Mouse (Mus musculus): Measurements from ENCODE around the gene 4933427I04Rik. TPM values are rescaled to one million over a fixed set of nuclear protein-coding genes. Genes with fewer than 3 reads are reported as not detected.

The 4933427I04Rik gene
- polyA plus RNA-seq, 1 experiment from 2014 or later: 0.09 TPM

DNA sequence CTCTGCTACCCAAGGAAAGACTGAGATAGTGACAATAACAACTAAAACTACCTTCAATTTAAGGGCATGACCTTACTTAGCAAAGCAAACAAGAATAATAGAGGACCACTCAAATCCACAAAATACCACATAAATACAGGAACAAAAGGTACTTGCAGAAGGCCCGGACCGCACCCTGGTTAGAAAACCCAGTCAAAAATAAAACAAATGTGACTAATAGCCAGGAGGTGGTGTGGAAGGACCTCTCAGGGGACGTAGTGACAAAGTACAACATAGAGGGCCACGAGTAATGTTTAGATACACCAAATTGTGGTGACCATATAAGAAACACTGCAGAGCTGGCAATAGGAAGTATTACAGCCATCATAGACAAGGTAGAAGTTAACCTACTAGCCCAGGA is 34.8 kb downstream of the 4933427I04Rik start:
- no peaks in the 10 kb centered on the region for H3K27me3 ChIP-seq
- H3K4me3 ChIP-seq (replicated peaks): no peak overlapping the region
- no peak overlapping the region for H3K9ac ChIP-seq
- H3K27ac ChIP-seq (replicated peaks): no peak overlapping the region
- no peaks in the 10 kb centered on the region for H3K9me3 ChIP-seq (replicated peaks)
- WGBS: 85% methylated on average over 4 of the region's 4 CpGs
- H3K4me1 ChIP-seq: no peaks in the 10 kb centered on the region
- H3K4me2 ChIP-seq (replicated peaks): no peak overlapping the region
- no peaks in the 10 kb centered on the region for H3K36me3 ChIP-seq
- no peak for ATAC-seq (ENCODE audit: insufficient number of reproducible peaks, low FRiP score, low TSS enrichment, low read depth)

- 12% methylated on average over 5 of the region's 5 CpGs for WGBS
- ATAC-seq (ENCODE audit: insufficient number of reproducible peaks, low FRiP score, low TSS enrichment, low read depth): no peak
These were observed 39.2 kb downstream of the 4933427I04Rik start for GRCm38 (mm10) chr4:123898696-123899095.

DNA sequence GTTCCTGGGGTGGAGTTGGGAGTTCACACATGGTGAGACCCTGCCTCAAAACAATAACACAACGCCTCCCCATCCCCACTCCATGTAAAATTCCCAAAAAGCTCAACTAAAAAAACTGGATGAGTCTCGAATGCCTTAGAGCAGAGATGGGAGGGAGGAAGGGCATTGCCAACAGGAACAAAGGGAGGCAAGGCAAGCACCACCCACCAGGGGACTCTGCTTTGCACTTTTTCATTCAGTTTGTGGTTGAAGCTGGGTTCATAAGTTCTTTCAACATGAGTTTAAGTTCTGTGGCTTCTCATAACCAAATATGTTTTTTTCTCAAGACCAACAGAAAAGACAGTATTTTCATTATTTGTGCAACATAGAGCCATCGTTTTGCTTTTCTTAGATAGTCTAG is 44.0 kb downstream of the 4933427I04Rik start:
- Histone ChIP-seq H3K4me2 (replicated peaks) (no peak overlapping the region), H3K27ac (replicated peaks) (no peak overlapping the region), H3K9me3 (replicated peaks) (no peaks in the 10 kb centered on the region), H3K9ac (no peak overlapping the region), H3K4me3 (replicated peaks) (no peak overlapping the region), H3K4me1 (peaks cover 12% of the 10 kb centered on the region; the same call in 1 of the 2 replicates), H3K27me3 (no peaks in the 10 kb centered on the region), H3K36me3 (no peaks in the 10 kb centered on the region)
- WGBS: 72% methylated on average over 3 of the region's 3 CpGs
- ATAC-seq (ENCODE audit: insufficient number of reproducible peaks, low FRiP score, low TSS enrichment, low read depth): no peak

More at GRCm38 (mm10) chr4:123898696-123899095, 39.2 kb downstream of the 4933427I04Rik start:
- no peak overlapping the region for H3K4me3 ChIP-seq (replicated peaks)
- no peaks in the 10 kb centered on the region for H3K9me3 ChIP-seq (replicated peaks)
- no peaks in the 10 kb centered on the region for H3K27me3 ChIP-seq
- no peak overlapping the region for H3K27ac ChIP-seq (replicated peaks)
- no peaks in the 10 kb centered on the region for H3K36me3 ChIP-seq
- H3K4me1 ChIP-seq: peaks cover under 1% of the 10 kb centered on the region; the same call in 1 of the 2 replicates
- H3K9ac ChIP-seq: no peak overlapping the region
- no peak overlapping the region for H3K4me2 ChIP-seq (replicated peaks)

DNA sequence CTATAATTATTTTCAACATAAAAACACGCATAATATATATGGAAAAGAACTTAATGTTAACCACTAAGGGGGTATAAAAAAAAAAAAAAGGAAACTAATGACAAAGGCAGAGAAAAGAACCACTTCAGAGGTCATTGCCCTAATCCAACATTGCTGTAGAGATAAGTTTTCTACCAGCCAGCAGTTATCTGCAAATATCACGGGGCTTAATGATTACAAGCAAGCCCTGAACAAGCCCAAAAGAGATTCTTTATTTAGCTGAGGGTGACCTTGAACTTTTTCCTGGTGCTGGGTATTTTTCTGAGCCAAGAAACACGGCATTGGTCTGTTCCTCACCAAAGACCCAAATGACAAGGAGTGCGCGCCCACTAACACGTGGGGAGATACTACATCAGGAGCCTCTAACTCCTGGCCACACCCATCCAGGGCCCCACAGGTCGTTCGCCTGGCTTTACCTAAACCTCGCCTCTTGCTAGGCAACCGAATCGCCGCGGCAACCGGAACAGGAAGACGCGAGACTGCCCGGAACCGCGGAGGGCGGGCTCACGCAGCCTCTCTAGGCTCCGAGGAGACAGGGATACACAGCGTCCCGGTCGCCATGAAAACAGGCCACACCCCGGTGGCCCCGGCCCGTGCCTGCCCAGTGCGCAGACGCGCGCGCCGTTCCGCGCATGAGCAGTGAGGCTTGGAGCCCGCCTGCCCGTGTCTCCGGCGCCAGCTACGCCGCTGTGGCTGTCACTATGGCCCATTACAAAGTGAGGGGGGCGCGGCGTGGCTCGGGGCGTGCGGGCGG is 45.0 kb downstream of the 4933427I04Rik start, which contains the start of gene Mycbp:
Gene Mycbp, plus strand, starts transcription at position 500 of the 793 bp plus-strand sequence.
- Histone ChIP-seq H3K27ac (replicated peaks) (peak within 1 kb of the TSS; percentile 83), H3K9ac (peak within 1 kb of the TSS; percentile 62), H3K4me1 (peaks cover 12% of the 10 kb centered on the region; the same call in 1 of the 2 replicates), H3K4me3 (replicated peaks) (peak within 1 kb of the TSS; percentile 68), H3K36me3 (no peaks in the 10 kb centered on the region), H3K4me2 (replicated peaks) (peak within 1 kb of the TSS; percentile 61), H3K9me3 (replicated peaks) (no peaks in the 10 kb centered on the region), H3K27me3 (no peaks in the 10 kb centered on the region)
- 2% methylated on average over 49 of the region's 49 CpGs for WGBS
- ATAC-seq (ENCODE audit: insufficient number of reproducible peaks, low FRiP score, low TSS enrichment, low read depth): peak; percentile 100

- 0 out of 2 replicates have a peak, but pooled peaks cover 3% of the 10 kb centered on the region for H3K36me3 ChIP-seq
- H3K9me3 ChIP-seq (replicated peaks): no peaks in the 10 kb centered on the region
- no peak; the same call in 1 of the 2 replicates for ATAC-seq (ENCODE audit: insufficient number of reproducible peaks, low FRiP score, low TSS enrichment, low read depth)
- H3K4me2 ChIP-seq (replicated peaks): peak overlapping the region; percentile 61
- no peaks in the 10 kb centered on the region for H3K27me3 ChIP-seq
- H3K4me1 ChIP-seq: peaks cover 12% of the 10 kb centered on the region; the same call in 1 of the 2 replicates
- peak overlapping the region; percentile 83 for H3K27ac ChIP-seq (replicated peaks)
- WGBS: under 1% methylated on average over 53 of the region's 53 CpGs
- H3K9ac ChIP-seq: peak overlapping the region; percentile 62
- H3K4me3 ChIP-seq (replicated peaks): peak overlapping the region; percentile 68
These were observed 45.7 kb downstream of the 4933427I04Rik start for GRCm38 (mm10) chr4:123905126-123905668.

- Histone ChIP-seq H3K27me3 (no peaks in the 10 kb centered on the region), H3K36me3 (peaks cover 23% of the 10 kb centered on the region; the same call in 1 of the 2 replicates), H3K9ac (no peak overlapping the region), H3K27ac (replicated peaks) (no peak overlapping the region), H3K9me3 (replicated peaks) (no peaks in the 10 kb centered on the region), H3K4me3 (replicated peaks) (no peak overlapping the region), H3K4me1 (peaks cover 15% of the 10 kb centered on the region; the same call in 1 of the 2 replicates), H3K4me2 (replicated peaks) (no peak overlapping the region)
- no peak for ATAC-seq (ENCODE audit: insufficient number of reproducible peaks, low FRiP score, low TSS enrichment, low read depth)
- WGBS: 87% methylated on average over 4 of the region's 4 CpGs
These were observed 52.0 kb downstream of the 4933427I04Rik start for GRCm38 (mm10) chr4:123911503-123911902.

DNA sequence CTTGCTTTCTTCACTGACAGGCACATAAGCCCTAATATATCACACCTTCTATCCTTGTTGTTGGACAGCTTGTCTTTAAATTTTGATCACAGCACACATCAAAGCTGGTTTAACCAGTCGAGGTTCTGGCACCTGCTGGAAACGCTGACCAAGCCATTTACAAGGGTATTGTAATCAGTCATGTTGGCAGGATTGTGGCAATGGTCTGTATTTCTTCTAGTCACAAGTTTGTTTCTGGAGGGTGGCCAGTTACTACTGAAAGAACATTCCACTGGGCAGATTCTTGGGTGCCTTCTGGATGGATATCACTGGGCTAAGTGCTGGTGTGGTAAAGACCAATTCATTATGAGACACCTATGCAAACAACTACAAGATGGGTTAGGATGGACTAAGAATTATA is 53.0 kb downstream of the 4933427I04Rik start:
- Histone ChIP-seq H3K4me1 (peaks cover 13% of the 10 kb centered on the region; the same call in 1 of the 2 replicates), H3K36me3 (peaks cover 23% of the 10 kb centered on the region; the same call in 1 of the 2 replicates), H3K27me3 (no peaks in the 10 kb centered on the region), H3K27ac (replicated peaks) (no peak overlapping the region), H3K4me3 (replicated peaks) (no peak overlapping the region), H3K4me2 (replicated peaks) (no peak overlapping the region), H3K9ac (no peak overlapping the region), H3K9me3 (replicated peaks) (no peaks in the 10 kb centered on the region)
- 70% methylated on average over 2 of the region's 2 CpGs for WGBS
- ATAC-seq (ENCODE audit: insufficient number of reproducible peaks, low FRiP score, low TSS enrichment, low read depth): no peak

Other genes with a start within 250 kb of the 4933427I04Rik start
- 42.5 and 47.1 TPM in 2 replicates for gene Macf1, start 175.3 kb upstream of the 4933427I04Rik start, polyA plus RNA-seq (2015; fragmentation: Nextera tagmentation; extraction: Ambion mirVana)
- 313 and 333 TPM in 2 replicates for gene Ndufs5, start 141.5 kb upstream of the 4933427I04Rik start, polyA plus RNA-seq (2015; fragmentation: Nextera tagmentation; extraction: Ambion mirVana)
- gene Akirin1, start 109.3 kb upstream of the 4933427I04Rik start, polyA plus RNA-seq (2015; fragmentation: Nextera tagmentation; extraction: Ambion mirVana): 56.0 and 56.1 TPM in 2 replicates
- gene Rhbdl2, start 71.8 kb upstream of the 4933427I04Rik start, polyA plus RNA-seq (2015; fragmentation: Nextera tagmentation; extraction: Ambion mirVana): 7.1 and 7.4 TPM in 2 replicates
- 72.4 and 80.1 TPM in 2 replicates for gene Mycbp, start 45.2 kb downstream of the 4933427I04Rik start, polyA plus RNA-seq (2015; fragmentation: Nextera tagmentation; extraction: Ambion mirVana)
- 57.1 and 57.3 TPM in 2 replicates for gene Rragc, start 57.8 kb downstream of the 4933427I04Rik start, polyA plus RNA-seq (2015; fragmentation: Nextera tagmentation; extraction: Ambion mirVana)
- not detected in 2 replicates for gene 4930535I16Rik, start 58.3 kb downstream of the 4933427I04Rik start, polyA plus RNA-seq (2015; fragmentation: Nextera tagmentation; extraction: Ambion mirVana)